In the genomic region with DNA sequence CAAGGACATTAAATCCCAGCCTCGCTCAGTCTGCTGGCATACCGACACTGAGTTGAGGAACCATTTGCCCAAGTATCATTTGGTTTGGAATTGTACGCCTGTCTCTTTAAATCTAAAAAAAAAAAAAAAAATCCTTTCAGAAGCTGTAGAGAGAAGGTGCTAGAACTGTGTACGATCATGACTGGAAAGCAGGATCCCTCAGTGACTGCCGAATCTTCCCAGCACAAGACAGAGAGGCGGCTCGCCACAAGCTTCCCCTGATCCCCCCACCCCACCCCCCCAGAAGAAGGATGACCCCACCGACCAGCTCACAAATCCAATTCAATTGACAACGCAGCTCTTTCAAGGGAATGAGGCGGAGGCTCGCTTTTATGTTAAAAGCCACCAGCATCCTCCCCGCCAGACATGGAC, we compare ENCODE assay signal across 9 mouse cellular contexts. TPM values are rescaled to one million over a fixed set of nuclear protein-coding genes. Genes with fewer than 3 reads are reported as not detected.
A peak's percentile ranks its signal among the peaks of the same experiment; 100 is the strongest.
DNase-seq lines count a peak whose midpoint lies in the region; ATAC-seq and TF ChIP-seq lines count a peak whose summit lies in the region.
"Had no signal": no experiment of that assay in that cellular context is flagged by ENCODE, and none has a peak within 500 bp of the region (broad histone marks: within the 10 kb centered on the region; RNA-seq: fewer than 3 reads in every experiment).

No protein-coding gene starts in this region.

- H3K27ac ChIP-seq in hindbrain, embryonic 16.5 days (ENCODE audit: low read depth, low read length) = peak overlapping the region; percentile 87
- H3K27ac ChIP-seq in midbrain, postnatal 0 days (ENCODE audit: low read depth, low read length) = peak overlapping the region; percentile 92

- peak overlapping the region; percentile 60 for H3K4me2 ChIP-seq in hindbrain, embryonic 16.5 days (ENCODE audit: low read length)
- peak overlapping the region; percentile 67 for H3K4me2 ChIP-seq in midbrain, postnatal 0 days (ENCODE audit: low read depth, low read length, poor library complexity, severe bottlenecking)

- peak overlapping the region; percentile 77 for H3K9ac ChIP-seq in hindbrain, embryonic 16.5 days (ENCODE audit: low read depth, low read length)
- H3K9ac ChIP-seq in midbrain, postnatal 0 days (replicated peaks; ENCODE audit: low read length, poor library complexity, severe bottlenecking) = peak overlapping the region; percentile 91

- 1% methylated on average over 11 of the region's 12 CpGs for WGBS in hindbrain, embryonic 16.5 days
- under 1% methylated on average over 12 of the region's 12 CpGs for WGBS in midbrain, postnatal 0 days

- H3K27me3 ChIP-seq in hindbrain, embryonic 16.5 days (replicated peaks; ENCODE audit: control insufficient read depth, insufficient read depth, low read length) = no peaks in the 10 kb centered on the region
- no peaks in the 10 kb centered on the region for H3K27me3 ChIP-seq in midbrain, postnatal 0 days (ENCODE audit: insufficient read depth, low read length)
- H3K27me3 ChIP-seq: megakaryocyte, embryonic 14.5 days had no signal

- no peaks in the 10 kb centered on the region for H3K36me3 ChIP-seq in hindbrain, embryonic 16.5 days (ENCODE audit: control insufficient read depth, insufficient read depth, low read length)
- H3K36me3 ChIP-seq in midbrain, postnatal 0 days (ENCODE audit: insufficient read depth, low read length) = 0 out of 2 replicates have a peak, but pooled peaks cover 6% of the 10 kb centered on the region

- no peaks in the 10 kb centered on the region for H3K9me3 ChIP-seq in hindbrain, embryonic 16.5 days (ENCODE audit: control insufficient read depth, low read length)
- no peaks in the 10 kb centered on the region for H3K9me3 ChIP-seq in midbrain, postnatal 0 days (ENCODE audit: low read length)
- H3K9me3 ChIP-seq: megakaryocyte, embryonic 14.5 days had no signal

- DNase-seq in embryo, embryonic 11 days = peak; percentile 19
- DNase-seq in embryo, embryonic 9.5 days (ENCODE audit: extremely low spot score) = no peak
- peak; percentile 32 for DNase-seq in right cerebral cortex, postnatal 4 days
- DNase-seq in right cerebral cortex, postnatal 25 days = no peak
- DNase-seq in midbrain, postnatal 0 days (ENCODE audit: low spot score) = peak; percentile 64
- DNase-seq in gastrocnemius, postnatal 10 days = no peak

- ATAC-seq in hindbrain, embryonic 16.5 days = peak; percentile 77
- peak; percentile 57; the same call in 1 of the 2 replicates for ATAC-seq in midbrain, postnatal 0 days (ENCODE audit: low FRiP score)
- no peak for ATAC-seq in inflammation-experienced regulatory T-cells, adult 6 months

- peaks cover 17% of the 10 kb centered on the region for H3K4me1 ChIP-seq in hindbrain, embryonic 16.5 days (ENCODE audit: control insufficient read depth, insufficient read depth, low read depth, low read length)
- peaks cover 9% of the 10 kb centered on the region; the same call in 1 of the 2 replicates for H3K4me1 ChIP-seq in midbrain, postnatal 0 days (ENCODE audit: insufficient read depth, low read length)

- no peak for TF ChIP-seq CTCF in midbrain, postnatal 0 days (IDR thresholded peaks at IDR 0.05)

- peak overlapping the region; percentile 52 for H3K4me3 ChIP-seq in hindbrain, embryonic 16.5 days (ENCODE audit: low read length)
- H3K4me3 ChIP-seq in midbrain, postnatal 0 days (ENCODE audit: low read depth, low read length) = peak overlapping the region; percentile 57
- H3K4me3 ChIP-seq: megakaryocyte, embryonic 14.5 days had no signal

RNA-seq across cellular contexts. Expression of a gene that starts 47.1 kb away (rescaled TPM):
- polyA plus RNA-seq in hindbrain, embryonic 16.5 days (2015; fragmentation: Nextera tagmentation; extraction: Ambion mirVana) = 1,116 and 1,205 TPM in 2 replicates
- total RNA-seq in midbrain, postnatal 0 days (2014; rRNA removed) = 1,240 and 1,525 TPM in 2 replicates
- 1,025 and 1,129 TPM in 2 replicates for polyA plus RNA-seq in midbrain, postnatal 0 days (2015; fragmentation: Nextera tagmentation; extraction: Ambion mirVana)
- polyA plus RNA-seq in inflammation-experienced regulatory T-cells, adult 6 months (2017; shearing (Covaris generic)) = 100 to 1,000 TPM; 125 to 143 (median 133) TPM
- 100 to 1,000 TPM; 307 to 317 TPM for total RNA-seq in gastrocnemius, postnatal 10 days (2021)

Comparison
In these comparisons a context has a peak if more than half of its experiments do, and no peak if none do; other contexts are left out.
1. DNase-seq: peak in embryo, embryonic 11 days (single experiment), right cerebral cortex, postnatal 4 days (single experiment) and midbrain, postnatal 0 days (single experiment); none in embryo, embryonic 9.5 days (single experiment), right cerebral cortex, postnatal 25 days (single experiment) and gastrocnemius, postnatal 10 days (single experiment).